Mouse (Mus musculus): ENCODE results near the gene Aatk. TPM values are rescaled to one million over a fixed set of nuclear protein-coding genes. Genes with fewer than 3 reads are reported as not detected.

Aatk gene
- total RNA-seq, 1 experiment from 2014 or later = 13.7 TPM

GRCm38 (mm10) chr11:119989115-119989564 lies 57.8 kb downstream of the Aatk start:
- DNase-seq = peak; percentile 82

GRCm38 (mm10) chr11:119988391-119988790 lies 58.6 kb downstream of the Aatk start:
- DNase-seq = peak; percentile 43

GRCm38 (mm10) chr11:119987876-119988275 lies 59.1 kb downstream of the Aatk start:
- DNase-seq = no peak

- no peak for DNase-seq
These were observed 60.1 kb downstream of the Aatk start for GRCm38 (mm10) chr11:119986751-119987425.

- peak; percentile 37 for DNase-seq
These were observed 63.8 kb downstream of the Aatk start for GRCm38 (mm10) chr11:119983151-119983550.

GRCm38 (mm10) chr11:119982236-119982635 lies 64.7 kb downstream of the Aatk start:
- no peak for DNase-seq

- no peak for DNase-seq
These were observed 65.2 kb downstream of the Aatk start for GRCm38 (mm10) chr11:119981769-119982168.

- no peak for DNase-seq
These were observed 67.2 kb downstream of the Aatk start for GRCm38 (mm10) chr11:119979596-119980385.

GRCm38 (mm10) chr11:119978701-119979100 lies 68.3 kb downstream of the Aatk start:
- DNase-seq = no peak

- peak; percentile 71 for DNase-seq
These were observed 71.0 kb downstream of the Aatk start for GRCm38 (mm10) chr11:119975739-119976501.

GRCm38 (mm10) chr11:119973789-119974188 lies 73.2 kb downstream of the Aatk start:
- peak; percentile 63 for DNase-seq

- no peak for DNase-seq
These were observed 76.7 kb downstream of the Aatk start for GRCm38 (mm10) chr11:119970021-119970851.

- no peak for DNase-seq
These were observed 79.1 kb downstream of the Aatk start for GRCm38 (mm10) chr11:119967892-119968291.

- DNase-seq = no peak
These were observed 79.6 kb downstream of the Aatk start for GRCm38 (mm10) chr11:119967401-119967800.

- no peak for DNase-seq
These were observed 80.7 kb downstream of the Aatk start for GRCm38 (mm10) chr11:119966294-119966693.

GRCm38 (mm10) chr11:119965053-119965452 lies 81.9 kb downstream of the Aatk start:
- DNase-seq = no peak

- DNase-seq = no peak
These were observed 85.5 kb downstream of the Aatk start for GRCm38 (mm10) chr11:119961511-119961910.

- DNase-seq = no peak
These were observed 86.3 kb downstream of the Aatk start for GRCm38 (mm10) chr11:119960671-119961070.

- DNase-seq = no peak
These were observed 87.3 kb downstream of the Aatk start for GRCm38 (mm10) chr11:119959714-119960113.

GRCm38 (mm10) chr11:119958856-119959255 lies 88.1 kb downstream of the Aatk start:
- no peak for DNase-seq

Measured in adrenal gland, postnatal 14 days (tissue).